Mouse (Mus musculus) hindbrain, postnatal 0 days (tissue): Measurements from ENCODE around the gene Pdk4. TPM values are rescaled to one million over a fixed set of nuclear protein-coding genes. Genes with fewer than 3 reads are reported as not detected.

Experiments used
- ATAC-seq: fragments of 200-750 bp; cut with Nextera tagmentation; 2 replicates; pipeline ENCODE4 v1.8.0; 2017; ENCODE audit warnings: mild to moderate bottlenecking, moderate TSS enrichment, moderate library complexity
- DNase-seq: peaks from one replicate; pipeline ENCODE4 v3.0.0-alpha.2; 2015; ENCODE audit warnings: low spot score
- H3K27ac ChIP-seq: fragments of 300-500 bp; sonication (generic); 2 replicates; pipeline ENCODE4 v1.5.1; 2014; ENCODE audit warnings: mild to moderate bottlenecking
- H3K27me3 ChIP-seq: fragments of 300-500 bp; sonication (generic); 2 replicates; pipeline ENCODE4 v1.6.1; 2014; ENCODE audit warnings: low read length, mixed read lengths; ENCODE audit not compliant: insufficient read depth
- H3K36me3 ChIP-seq: fragments of 300-500 bp; sonication (generic); 2 replicates; pipeline ENCODE4 v1.6.1; 2014; ENCODE audit warnings: low read length, mixed read lengths; ENCODE audit not compliant: insufficient read depth
- H3K4me1 ChIP-seq: fragments of 300-500 bp; sonication (generic); 2 replicates; pipeline ENCODE4 v1.6.1; 2014; ENCODE audit warnings: antibody characterized with exemption, low read length, mixed read lengths; ENCODE audit not compliant: insufficient read depth
- H3K4me2 ChIP-seq: fragments of 300-500 bp; sonication (generic); 2 replicates; pipeline ENCODE4 v1.6.1; 2014; ENCODE audit warnings: low read depth, mild to moderate bottlenecking, low read length, moderate library complexity, mixed read lengths
- H3K4me3 ChIP-seq: fragments of 300-500 bp; sonication (generic); 2 replicates; pipeline ENCODE4 v1.5.1; 2014; ENCODE audit warnings: low read length
- H3K9ac ChIP-seq: fragments of 300-500 bp; sonication (generic); replicated peaks from 2 replicates; pipeline ENCODE4 v1.6.1; 2014; ENCODE audit warnings: mild to moderate bottlenecking, low read length, moderate library complexity, mixed read lengths
- H3K9me3 ChIP-seq: fragments of 300-500 bp; sonication (generic); 2 replicates; pipeline ENCODE4 v1.6.1; 2016; ENCODE audit warnings: low read length, mixed read lengths
- CTCF ChIP-seq: IDR thresholded peaks from 2 replicates; pipeline ENCODE4 v1.5.1; 2016; ENCODE audit warnings: antibody characterized with exemption, control low read depth, low read depth
- WGBS: fragments of 180-500 bp; shearing (Covaris S2); extraction: QIAGEN DNeasy Blood & Tissue Kit; methylation state at CpG from one replicate; pipeline ENCODE4 v1.1.7; 2014; 5-methylcytosine and 5-hydroxymethylcytosine counted together
- polyA plus RNA-seq: library from polyadenylated mRNA; unstranded; fragments of >200 nt; fragmentation: Nextera tagmentation; extraction: Ambion mirVana; gene quantifications from 2 replicates; pipeline ENCODE4 v1.2.1, GENCODE M21; 2015
- total RNA-seq: library from RNA; depleted of rRNA; stranded (reverse); fragments of >200 nt; gene quantifications from 2 replicates; pipeline ENCODE4 v1.2.3, GENCODE M21; 2014

Gene Pdk4
- total and polyA plus RNA-seq, 2 experiments from 2014 or later, result 4.5 to 4.7 TPM

- H3K9me3 ChIP-seq, result no peaks in the 10 kb centered on the region
- ATAC-seq (no peak), DNase-seq (no peak)
- no peak for TF ChIP-seq CTCF
- H3K4me3 ChIP-seq, result no peak overlapping the region
- H3K9ac ChIP-seq, result no peak overlapping the region
- no peaks in the 10 kb centered on the region for H3K27me3 ChIP-seq
- no peaks in the 10 kb centered on the region for H3K36me3 ChIP-seq
- no peaks in the 10 kb centered on the region for H3K4me1 ChIP-seq
- WGBS, result 91% methylated on average over 3 of the region's 3 CpGs
- H3K4me2 ChIP-seq, result no peak overlapping the region
- H3K27ac ChIP-seq, result no peak overlapping the region
Observed at GRCm38 (mm10) chr6:5506271-5506670, 10.2 kb upstream of the Pdk4 start.

GRCm38 (mm10) chr6:5502810-5503209 is 6.7 kb upstream of the Pdk4 start:
- Histone ChIP-seq H3K9ac (no peak overlapping the region), H3K4me2 (no peak overlapping the region), H3K27me3 (no peaks in the 10 kb centered on the region), H3K4me1 (no peaks in the 10 kb centered on the region), H3K9me3 (no peaks in the 10 kb centered on the region), H3K4me3 (no peak overlapping the region), H3K27ac (no peak overlapping the region), H3K36me3 (no peaks in the 10 kb centered on the region)
- DNase-seq (no peak), ATAC-seq (no peak)
- no peak for TF ChIP-seq CTCF
- 100% methylated on average over 1 of the region's 1 CpGs for WGBS

- no peaks in the 10 kb centered on the region for H3K27me3 ChIP-seq
- DNase-seq (no peak), ATAC-seq (no peak)
- no peak overlapping the region for H3K9ac ChIP-seq
- WGBS, result 88% methylated on average over 10 of the region's 10 CpGs
- H3K4me1 ChIP-seq, result no peaks in the 10 kb centered on the region
- H3K27ac ChIP-seq, result no peak overlapping the region
- TF ChIP-seq CTCF, result no peak
- no peaks in the 10 kb centered on the region for H3K36me3 ChIP-seq
- H3K9me3 ChIP-seq, result no peaks in the 10 kb centered on the region
- no peak overlapping the region for H3K4me3 ChIP-seq
- no peak overlapping the region for H3K4me2 ChIP-seq
Observed at GRCm38 (mm10) chr6:5501551-5501950, 5.4 kb upstream of the Pdk4 start.

GRCm38 (mm10) chr6:5498740-5499139 is 2.6 kb upstream of the Pdk4 start:
- WGBS, result 92% methylated on average over 11 of the region's 11 CpGs
- no peak overlapping the region for H3K27ac ChIP-seq
- DNase-seq (no peak), ATAC-seq (no peak)
- no peaks in the 10 kb centered on the region for H3K27me3 ChIP-seq
- no peak overlapping the region for H3K4me2 ChIP-seq
- H3K9ac ChIP-seq, result no peak overlapping the region
- H3K9me3 ChIP-seq, result no peaks in the 10 kb centered on the region
- no peak overlapping the region for H3K4me3 ChIP-seq
- H3K36me3 ChIP-seq, result no peaks in the 10 kb centered on the region
- no peak for TF ChIP-seq CTCF
- H3K4me1 ChIP-seq, result peaks cover 6% of the 10 kb centered on the region; the same call in 1 of the 2 replicates

GRCm38 (mm10) chr6:5496854-5497235 is 736 bp upstream of the Pdk4 start:
- 39% methylated on average over 3 of the region's 3 CpGs for WGBS
- Histone ChIP-seq H3K4me1 (peaks cover 6% of the 10 kb centered on the region; the same call in 1 of the 2 replicates), H3K27ac (peak overlapping the region; percentile 54; the same call in 1 of the 2 replicates), H3K4me3 (peak overlapping the region; percentile 60), H3K9ac (no peak overlapping the region), H3K27me3 (no peaks in the 10 kb centered on the region), H3K9me3 (no peaks in the 10 kb centered on the region), H3K36me3 (no peaks in the 10 kb centered on the region), H3K4me2 (peak overlapping the region; percentile 100)
- DNase-seq, result no peak
- peak; percentile 24 for ATAC-seq
- TF ChIP-seq CTCF, result no peak

DNA sequence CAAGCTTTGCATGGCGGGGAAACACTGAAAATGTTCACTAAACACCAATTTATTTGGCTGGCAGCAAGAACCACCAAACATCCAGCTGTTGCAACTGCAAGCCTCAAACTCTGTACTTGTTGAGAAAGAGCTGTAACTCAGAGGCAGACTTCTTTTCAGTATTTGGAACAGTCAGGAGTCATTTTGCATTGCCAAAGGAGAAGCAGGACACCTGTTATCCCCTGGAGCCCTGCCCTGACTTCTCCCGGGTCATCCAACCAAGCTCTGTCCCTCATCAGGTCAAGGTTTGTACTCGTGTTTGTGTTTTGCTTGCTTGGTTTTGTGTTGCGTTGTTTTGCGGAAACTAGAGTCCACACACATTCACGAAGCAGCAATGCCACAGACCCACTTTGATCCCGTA is 11.1 kb downstream of the Pdk4 start:
- Histone ChIP-seq H3K27ac (no peak overlapping the region), H3K27me3 (no peaks in the 10 kb centered on the region), H3K9ac (no peak overlapping the region), H3K36me3 (no peaks in the 10 kb centered on the region), H3K4me1 (no peaks in the 10 kb centered on the region), H3K4me3 (no peak overlapping the region), H3K9me3 (no peaks in the 10 kb centered on the region), H3K4me2 (no peak overlapping the region)
- no peak for TF ChIP-seq CTCF
- ATAC-seq (no peak), DNase-seq (no peak)
- WGBS, result 88% methylated on average over 7 of the region's 7 CpGs

GRCm38 (mm10) chr6:5482270-5482783 is 13.8 kb downstream of the Pdk4 start:
- ATAC-seq, result no peak

More at GRCm38 (mm10) chr6:5482270-5482783, 13.8 kb downstream of the Pdk4 start:
- Histone ChIP-seq H3K4me1 (no peaks in the 10 kb centered on the region), H3K4me3 (no peak overlapping the region), H3K27me3 (no peaks in the 10 kb centered on the region), H3K4me2 (no peak overlapping the region), H3K9me3 (no peaks in the 10 kb centered on the region), H3K36me3 (no peaks in the 10 kb centered on the region), H3K27ac (no peak overlapping the region), H3K9ac (no peak overlapping the region)
- 63% methylated on average over 3 of the region's 3 CpGs for WGBS
- TF ChIP-seq CTCF, result no peak
- DNase-seq, result no peak
